ENCODE assay signal across 9 mouse cellular contexts in genomic region chr1:42238408-42238807, GRCm38 (mm10).
DNase-seq lines count a peak whose midpoint lies in the region; ATAC-seq and TF ChIP-seq lines count a peak whose summit lies in the region.
"Had no signal": no experiment of that assay in that cellular context is flagged by ENCODE, and none has a peak within 500 bp of the region (broad histone marks: within the 10 kb centered on the region; RNA-seq: fewer than 3 reads in every experiment).

No protein-coding gene starts in this region.

- peak; percentile 38; the same call in 1 of the 2 replicates for TF ChIP-seq CTCF in liver, postnatal 0 days (IDR thresholded peaks at IDR 0.05; ENCODE audit: low read depth)

- no peak overlapping the region for H3K4me3 ChIP-seq in heart, embryonic 10.5 days
- H3K4me3 ChIP-seq in liver, postnatal 0 days (ENCODE audit: low read depth, low read length), result no peak overlapping the region
- H3K4me3 ChIP-seq: stomach, embryonic 15.5 days had no signal

- H3K4me1 ChIP-seq in heart, embryonic 10.5 days, result peaks cover 8% of the 10 kb centered on the region; the same call in 1 of the 2 replicates
- no peaks in the 10 kb centered on the region for H3K4me1 ChIP-seq in liver, postnatal 0 days (ENCODE audit: insufficient read depth)
- H3K4me1 ChIP-seq: stomach, embryonic 15.5 days had no signal

- WGBS in heart, embryonic 10.5 days, result 76% methylated on average over 3 of the region's 3 CpGs
- 61% methylated on average over 3 of the region's 3 CpGs for WGBS in liver, postnatal 0 days (ENCODE audit: insufficient replicate concordance)

- no peaks in the 10 kb centered on the region for H3K36me3 ChIP-seq in heart, embryonic 10.5 days
- no peaks in the 10 kb centered on the region for H3K36me3 ChIP-seq in liver, postnatal 0 days (replicated peaks; ENCODE audit: insufficient read depth, low read length)
- H3K36me3 ChIP-seq: stomach, embryonic 15.5 days had no signal

- no peaks in the 10 kb centered on the region for H3K9me3 ChIP-seq in heart, embryonic 10.5 days
- no peaks in the 10 kb centered on the region for H3K9me3 ChIP-seq in liver, postnatal 0 days (ENCODE audit: low read length)
- H3K9me3 ChIP-seq: stomach, embryonic 15.5 days had no signal

- no peak overlapping the region for H3K9ac ChIP-seq in liver, postnatal 0 days (replicated peaks)
- H3K9ac ChIP-seq: stomach, embryonic 15.5 days had no signal

- H3K4me2 ChIP-seq in liver, postnatal 0 days (ENCODE audit: low read depth, low read length), result no peak overlapping the region
- H3K4me2 ChIP-seq: stomach, embryonic 15.5 days had no signal

- ATAC-seq in liver, postnatal 0 days, result no peak

- no peak for TF ChIP-seq EP300 in liver, postnatal 0 days (IDR thresholded peaks at IDR 0.05; ENCODE audit: low read depth)

- DNase-seq in adrenal gland, adult 2 months, result peak; percentile 23
- DNase-seq in adrenal gland, postnatal 4 days (ENCODE audit: low spot score in 2 of 2), result no peak
- peak; percentile 54 for DNase-seq in heart, embryonic 10.5 days (ENCODE audit: low spot score)
- no peak for DNase-seq in heart, adult 9 months (ENCODE audit: low spot score in 2 of 2)
- no peak for DNase-seq in liver, postnatal 0 days
- no peak for DNase-seq in liver
- peak; percentile 48 for DNase-seq in retina, embryonic 14.5 days (ENCODE audit: low spot score)
- DNase-seq in thymus, postnatal 0 days (ENCODE audit: low spot score), result no peak

- no peak overlapping the region for H3K27ac ChIP-seq in heart, embryonic 10.5 days
- H3K27ac ChIP-seq in liver, postnatal 0 days (ENCODE audit: low read depth), result no peak overlapping the region
- H3K27ac ChIP-seq: stomach, embryonic 15.5 days had no signal

- H3K27me3 ChIP-seq in heart, embryonic 10.5 days (ENCODE audit: insufficient read depth, poor library complexity, severe bottlenecking), result no peaks in the 10 kb centered on the region
- no peaks in the 10 kb centered on the region for H3K27me3 ChIP-seq in liver, postnatal 0 days (ENCODE audit: insufficient read depth, low read length)
- H3K27me3 ChIP-seq: stomach, embryonic 15.5 days had no signal

Comparison
In these comparisons a context has a peak if more than half of its experiments do, and no peak if none do; other contexts are left out.
1. DNase-seq: peak in adrenal gland, adult 2 months (single experiment), heart, embryonic 10.5 days (single experiment) and retina, embryonic 14.5 days (single experiment); none in adrenal gland, postnatal 4 days (0 of 2), heart, adult 9 months (0 of 2), liver, postnatal 0 days (single experiment), liver (single experiment) and thymus, postnatal 0 days (single experiment).